8 mouse cellular contexts compared by ENCODE assay signal in the genomic region with DNA sequence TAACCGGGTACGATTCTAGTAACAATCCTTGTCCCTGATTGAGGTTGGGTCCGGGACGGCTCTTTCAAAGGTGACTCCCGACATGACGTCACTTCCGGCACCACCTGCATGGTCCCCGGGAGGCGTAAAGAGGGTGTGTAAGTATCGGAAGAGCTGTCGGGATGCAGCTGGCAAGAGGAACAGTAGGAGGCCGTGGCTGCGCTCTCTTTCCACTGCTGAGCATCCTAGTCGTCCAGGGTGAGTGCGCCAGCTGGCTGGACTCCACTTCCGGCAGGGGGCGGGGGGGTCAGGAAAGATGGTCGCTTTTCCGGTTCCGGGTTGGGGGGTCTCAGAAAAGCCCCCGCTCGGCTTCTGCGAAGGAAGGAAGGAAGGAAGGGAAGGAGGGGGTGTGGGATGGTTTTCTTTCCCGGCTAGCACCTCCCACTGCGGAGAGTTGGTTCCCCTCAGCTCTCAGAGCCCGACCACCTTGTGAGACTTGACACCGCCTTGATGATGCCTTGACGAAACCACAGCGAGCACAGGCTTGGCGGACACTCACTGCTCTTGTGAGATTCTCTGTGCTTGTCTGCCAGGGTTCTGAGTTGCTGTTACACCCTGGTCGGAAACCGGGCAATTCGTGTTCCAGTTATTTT. TPM values are rescaled to one million over a fixed set of nuclear protein-coding genes. Genes with fewer than 3 reads are reported as not detected.
DNase-seq lines count a peak whose midpoint lies in the region; ATAC-seq and TF ChIP-seq lines count a peak whose summit lies in the region.

A gene (plus strand): TSS at position 105 of the 632 bp plus-strand sequence.

- TF ChIP-seq CTCF in layer of hippocampus, adult 2 months (conservative IDR thresholded peaks at IDR 0.05): no peak
- no peak for TF ChIP-seq CTCF in lung, adult 2 months (IDR thresholded peaks at IDR 0.05; ENCODE audit: insufficient read depth, low read length)

- peak; percentile 33; the same call in 1 of the 2 replicates for TF ChIP-seq POLR2A in lung, adult 2 months (IDR thresholded peaks at IDR 0.05; ENCODE audit: borderline replicate concordance, extremely low read depth, low read depth, low read length)

- H3K27me3 ChIP-seq in forebrain, embryonic 16.5 days (replicated peaks; ENCODE audit: control insufficient read depth, insufficient read depth, low read length): peaks cover 37% of the 10 kb centered on the region

- peak within 1 kb of the TSS; percentile 93 for H3K4me3 ChIP-seq in forebrain, embryonic 16.5 days (replicated peaks; ENCODE audit: low read length)
- peak within 1 kb of the TSS; percentile 81 for H3K4me3 ChIP-seq in layer of hippocampus, adult 2 months
- peak within 1 kb of the TSS; percentile 67 for H3K4me3 ChIP-seq in lung, adult 2 months (replicated peaks; ENCODE audit: extremely low read depth, low read depth, low read length)

- WGBS in forebrain, embryonic 16.5 days: under 1% methylated on average over 33 of the region's 33 CpGs
- WGBS in lung, adult 2 months: 1% methylated on average over 33 of the region's 33 CpGs

- intact Hi-C loops in heart, postnatal 36 days (cut with DNase I): no loop called here

- peak within 1 kb of the TSS; percentile 99 for H3K27ac ChIP-seq in forebrain, embryonic 16.5 days (ENCODE audit: low read length)
- peak within 1 kb of the TSS; percentile 97 for H3K27ac ChIP-seq in layer of hippocampus, adult 2 months

- H3K4me1 ChIP-seq in forebrain, embryonic 16.5 days (replicated peaks; ENCODE audit: control insufficient read depth, insufficient read depth, low read length): no peaks in the 10 kb centered on the region
- no peaks in the 10 kb centered on the region for H3K4me1 ChIP-seq in lung, adult 2 months (ENCODE audit: control insufficient read depth, insufficient read depth, low read length)

- peak; percentile 90; the same call in 1 of the 2 replicates for ATAC-seq in cerebellum, adult (ENCODE audit: insufficient number of reproducible peaks, low FRiP score, low TSS enrichment)
- peak; percentile 98 for ATAC-seq in forebrain, embryonic 16.5 days
- peak; percentile 69 for ATAC-seq in neutrophil, adult 5-6 weeks (ENCODE audit: extremely low read depth, insufficient number of reproducible peaks, low FRiP score, poor library complexity, severe bottlenecking)

- H3K36me3 ChIP-seq in forebrain, embryonic 16.5 days (ENCODE audit: control insufficient read depth, insufficient read depth): no peaks in the 10 kb centered on the region

- no peaks in the 10 kb centered on the region for H3K9me3 ChIP-seq in forebrain, embryonic 16.5 days (ENCODE audit: control insufficient read depth, low read length)

- peak; percentile 78 to 84 for DNase-seq in CD8-positive naive resting alpha-beta T cell, adult 2 months (ENCODE audit: low read depth in 2 of 2, low spot score in 2 of 2)
- DNase-seq in heart, postnatal 36 days: peak; percentile 71 to 77
- peak; percentile 82 to 88 for DNase-seq in layer of hippocampus, adult 2 months (ENCODE audit: low spot score in 2 of 2)
- DNase-seq in lung, adult 2 months: peak; percentile 75
- peak; percentile 91 for DNase-seq in testis, postnatal 14 days (ENCODE audit: low spot score)

- peak within 1 kb of the TSS; percentile 84 for H3K4me2 ChIP-seq in forebrain, embryonic 16.5 days (ENCODE audit: low read length)

- peak within 1 kb of the TSS; percentile 78 for H3K9ac ChIP-seq in forebrain, embryonic 16.5 days (replicated peaks; ENCODE audit: low read depth, low read length)

RNA-seq across cellular contexts. Expression of the gene that starts here (rescaled TPM):
- 1.0 and 1.2 TPM in 2 replicates for polyA plus RNA-seq in forebrain, embryonic 16.5 days (2015; fragmentation: Nextera tagmentation; extraction: Ambion mirVana)
- total RNA-seq in heart, postnatal 36 days (2021): 1 to 10 TPM; 1.4 to 1.5 TPM
- 1 to 10 TPM; 4.2 to 4.7 TPM for total RNA-seq in layer of hippocampus, adult 2 months (2021)
- polyA plus RNA-seq in lung, adult 2 months (2012; rRNA removed): 1.2 and 10.7 TPM in 2 replicates
- total RNA-seq in neutrophil, adult 5-6 weeks (2017): 49.8 and 51.6 TPM in 2 replicates

Comparison
In these comparisons a context has a peak if more than half of its experiments do, and no peak if none do; other contexts are left out.
1. Peak in every context shown above with its lines: DNase-seq, ATAC-seq, H3K4me3 ChIP-seq and H3K27ac ChIP-seq.